Mouse (Mus musculus): ENCODE measurements around the gene Myadml2.
A peak's percentile ranks its signal among the peaks of the same experiment; 100 is the strongest.

Myadml2 gene

GRCm38 (mm10) chr11:120624680-120625111, 23.3 kb downstream of the Myadml2 start:
- Histone ChIP-seq H3K27me3 (ENCODE audit: insufficient read depth, low read length) (no peaks in the 10 kb centered on the region), H3K4me1 (replicated peaks; ENCODE audit: low read depth, low read length) (peaks cover 83% of the 10 kb centered on the region), H3K4me3 (replicated peaks; ENCODE audit: low read length) (peak overlapping the region; percentile 98), H3K36me3 (ENCODE audit: insufficient read depth, low read length) (peaks cover 82% of the 10 kb centered on the region), H3K9me3 (ENCODE audit: low read length) (no peaks in the 10 kb centered on the region)
- no peak for TF ChIP-seq POU5F1 (IDR thresholded peaks at IDR 0.05; ENCODE audit: borderline replicate concordance, low read length)
- no peak for TF ChIP-seq NANOG (IDR thresholded peaks at IDR 0.05; ENCODE audit: borderline replicate concordance, low read length)
- TF ChIP-seq CTCF (conservative IDR thresholded peaks at IDR 0.05; ENCODE audit: low read length) = no peak

DNA sequence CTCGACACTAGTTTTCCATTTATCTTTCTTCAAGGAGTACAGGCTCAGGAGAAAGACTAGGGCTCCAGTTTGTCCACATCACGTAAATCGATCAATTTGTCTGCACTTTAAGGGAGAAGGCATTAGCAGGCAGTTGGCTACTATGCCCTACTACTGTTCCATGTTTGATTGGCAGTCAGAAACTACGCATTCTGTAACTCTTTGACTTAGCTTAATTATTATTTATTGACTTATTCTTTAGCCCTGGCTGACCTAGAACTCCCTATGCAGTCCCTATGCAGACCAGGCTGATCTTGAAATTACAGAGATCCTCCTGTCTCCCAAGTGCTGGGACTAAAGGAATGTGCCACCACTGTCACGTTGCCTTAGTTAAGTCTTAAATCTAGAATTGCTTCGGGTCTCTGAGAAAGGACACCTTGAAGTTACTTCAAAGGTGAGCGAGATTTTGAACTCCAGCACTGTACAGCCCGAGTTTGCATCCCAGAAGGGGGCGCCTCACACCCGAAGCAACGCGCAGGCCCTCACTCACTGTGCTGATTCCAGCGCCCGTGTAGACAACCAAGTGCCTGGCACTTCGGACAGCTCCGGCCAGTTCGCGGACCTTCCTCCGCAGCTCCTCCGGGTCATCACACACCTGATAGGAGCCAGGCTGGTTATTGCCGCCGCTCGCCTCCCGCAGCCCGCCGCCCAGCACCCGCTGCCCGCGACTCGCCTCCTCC, 23.8 kb downstream of the Myadml2 start:
- H3K4me3 ChIP-seq (replicated peaks; ENCODE audit: low read length) = peak overlapping the region; percentile 98
- peak; percentile 45 for TF ChIP-seq CTCF (conservative IDR thresholded peaks at IDR 0.05; ENCODE audit: low read length)
- no peak for TF ChIP-seq NANOG (IDR thresholded peaks at IDR 0.05; ENCODE audit: borderline replicate concordance, low read length)
- H3K4me1 ChIP-seq (replicated peaks; ENCODE audit: low read depth, low read length) = peaks cover 80% of the 10 kb centered on the region
- no peaks in the 10 kb centered on the region for H3K27me3 ChIP-seq (ENCODE audit: insufficient read depth, low read length)
- H3K9me3 ChIP-seq (ENCODE audit: low read length) = no peaks in the 10 kb centered on the region
- H3K36me3 ChIP-seq (ENCODE audit: insufficient read depth, low read length) = peaks cover 81% of the 10 kb centered on the region

GRCm38 (mm10) chr11:120622805-120623204, 25.2 kb downstream of the Myadml2 start:
- no peaks in the 10 kb centered on the region for H3K9me3 ChIP-seq (ENCODE audit: low read length)
- peaks cover 79% of the 10 kb centered on the region for H3K4me1 ChIP-seq (replicated peaks; ENCODE audit: low read depth, low read length)
- no peak for TF ChIP-seq POU5F1 (IDR thresholded peaks at IDR 0.05; ENCODE audit: borderline replicate concordance, low read length)
- TF ChIP-seq CTCF (conservative IDR thresholded peaks at IDR 0.05; ENCODE audit: low read length) = no peak
- TF ChIP-seq NANOG (IDR thresholded peaks at IDR 0.05; ENCODE audit: borderline replicate concordance, low read length) = no peak
- H3K4me3 ChIP-seq (replicated peaks; ENCODE audit: low read length) = no peak overlapping the region
- no peaks in the 10 kb centered on the region for H3K27me3 ChIP-seq (ENCODE audit: insufficient read depth, low read length)
- H3K36me3 ChIP-seq (ENCODE audit: insufficient read depth, low read length) = peaks cover 79% of the 10 kb centered on the region

DNA sequence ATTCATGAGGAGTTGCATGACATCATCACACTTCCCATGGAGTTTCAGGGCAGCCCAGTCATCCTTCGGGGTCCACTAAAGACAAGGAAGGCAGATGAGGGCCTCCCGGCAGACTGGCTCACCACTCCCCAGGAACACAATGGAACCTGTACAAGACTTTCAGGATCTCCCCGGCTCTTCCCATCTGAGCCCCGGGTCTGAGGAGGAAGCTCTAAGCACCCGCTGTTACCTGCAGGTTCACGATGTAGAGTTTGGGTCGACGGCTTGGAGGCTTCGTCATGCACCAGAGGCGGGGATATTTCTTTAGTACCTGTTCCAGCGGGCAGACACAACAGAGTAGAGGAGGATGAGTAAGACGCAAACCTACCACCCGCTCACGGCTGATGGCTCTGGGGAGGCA, 27.8 kb downstream of the Myadml2 start:
- Histone ChIP-seq H3K4me3 (replicated peaks; ENCODE audit: low read length) (peak overlapping the region; percentile 39), H3K27me3 (ENCODE audit: insufficient read depth, low read length) (no peaks in the 10 kb centered on the region), H3K4me1 (replicated peaks; ENCODE audit: low read depth, low read length) (peaks cover 75% of the 10 kb centered on the region), H3K36me3 (ENCODE audit: insufficient read depth, low read length) (peaks cover 66% of the 10 kb centered on the region), H3K9me3 (ENCODE audit: low read length) (no peaks in the 10 kb centered on the region)
- no peak for TF ChIP-seq CTCF (conservative IDR thresholded peaks at IDR 0.05; ENCODE audit: low read length)
- TF ChIP-seq NANOG (IDR thresholded peaks at IDR 0.05; ENCODE audit: borderline replicate concordance, low read length) = no peak

GRCm38 (mm10) chr11:120618619-120619535, 29.1 kb downstream of the Myadml2 start:
- Histone ChIP-seq H3K27me3 (ENCODE audit: insufficient read depth, low read length) (no peaks in the 10 kb centered on the region), H3K4me1 (replicated peaks; ENCODE audit: low read depth, low read length) (peaks cover 80% of the 10 kb centered on the region)
- TF ChIP-seq POU5F1 (IDR thresholded peaks at IDR 0.05; ENCODE audit: borderline replicate concordance, low read length) (no peak), NANOG (IDR thresholded peaks at IDR 0.05; ENCODE audit: borderline replicate concordance, low read length) (no peak), CTCF (conservative IDR thresholded peaks at IDR 0.05; ENCODE audit: low read length) (no peak)

GRCm38 (mm10) chr11:120617519-120618112, 30.3 kb downstream of the Myadml2 start, which contains the start of gene Pcyt2:
TSS of gene Pcyt2 (minus strand) at chr11:120617936.
- H3K4me1 ChIP-seq (replicated peaks; ENCODE audit: low read depth, low read length) = peaks cover 86% of the 10 kb centered on the region
- no peaks in the 10 kb centered on the region for H3K27me3 ChIP-seq (ENCODE audit: insufficient read depth, low read length)
- H3K4me3 ChIP-seq (replicated peaks; ENCODE audit: low read length) = peak within 1 kb of the TSS; percentile 95
- no peaks in the 10 kb centered on the region for H3K9me3 ChIP-seq (ENCODE audit: low read length)
- TF ChIP-seq CTCF (conservative IDR thresholded peaks at IDR 0.05; ENCODE audit: low read length) (no peak), POU5F1 (IDR thresholded peaks at IDR 0.05; ENCODE audit: borderline replicate concordance, low read length) (no peak), NANOG (IDR thresholded peaks at IDR 0.05; ENCODE audit: borderline replicate concordance, low read length) (no peak)
- peaks cover 81% of the 10 kb centered on the region for H3K36me3 ChIP-seq (ENCODE audit: insufficient read depth, low read length)

More at GRCm38 (mm10) chr11:120618619-120619535, 29.1 kb downstream of the Myadml2 start:
- Histone ChIP-seq H3K36me3 (ENCODE audit: insufficient read depth, low read length) (peaks cover 78% of the 10 kb centered on the region), H3K9me3 (ENCODE audit: low read length) (no peaks in the 10 kb centered on the region), H3K4me3 (replicated peaks; ENCODE audit: low read length) (peak overlapping the region; percentile 95)

- Histone ChIP-seq H3K4me1 (replicated peaks; ENCODE audit: low read depth, low read length) (peaks cover 85% of the 10 kb centered on the region), H3K4me3 (replicated peaks; ENCODE audit: low read length) (peak overlapping the region; percentile 95), H3K36me3 (ENCODE audit: insufficient read depth, low read length) (peaks cover 82% of the 10 kb centered on the region), H3K9me3 (ENCODE audit: low read length) (no peaks in the 10 kb centered on the region), H3K27me3 (ENCODE audit: insufficient read depth, low read length) (no peaks in the 10 kb centered on the region)
- TF ChIP-seq CTCF (conservative IDR thresholded peaks at IDR 0.05; ENCODE audit: low read length) = no peak
- TF ChIP-seq POU5F1 (IDR thresholded peaks at IDR 0.05; ENCODE audit: borderline replicate concordance, low read length) = no peak
- no peak for TF ChIP-seq NANOG (IDR thresholded peaks at IDR 0.05; ENCODE audit: borderline replicate concordance, low read length)
These were observed 31.2 kb downstream of the Myadml2 start for GRCm38 (mm10) chr11:120616617-120617294.
